Mouse (Mus musculus) adrenal gland, adult 18-20 months (tissue): ENCODE measurements around the gene Ttc39b. TPM values are rescaled to one million over a fixed set of nuclear protein-coding genes. Genes with fewer than 3 reads are reported as not detected.

Source experiments
- DNase-seq, 2 experiments: peaks; one replicate each; pipeline ENCODE4 v3.0.0; 2021 to 2022; ENCODE audit warnings: low spot score in 2 of 2
- total RNA-seq, 2 experiments: library from RNA; stranded (reverse); gene quantifications; 1 replicate in 1 of 2; 2 replicates in 1 of 2; pipeline ENCODE4 v1.2.3; 2021

Gene Ttc39b
- total RNA-seq, 2 experiments from 2014 or later = 16.4 to 18.3 TPM

DNA sequence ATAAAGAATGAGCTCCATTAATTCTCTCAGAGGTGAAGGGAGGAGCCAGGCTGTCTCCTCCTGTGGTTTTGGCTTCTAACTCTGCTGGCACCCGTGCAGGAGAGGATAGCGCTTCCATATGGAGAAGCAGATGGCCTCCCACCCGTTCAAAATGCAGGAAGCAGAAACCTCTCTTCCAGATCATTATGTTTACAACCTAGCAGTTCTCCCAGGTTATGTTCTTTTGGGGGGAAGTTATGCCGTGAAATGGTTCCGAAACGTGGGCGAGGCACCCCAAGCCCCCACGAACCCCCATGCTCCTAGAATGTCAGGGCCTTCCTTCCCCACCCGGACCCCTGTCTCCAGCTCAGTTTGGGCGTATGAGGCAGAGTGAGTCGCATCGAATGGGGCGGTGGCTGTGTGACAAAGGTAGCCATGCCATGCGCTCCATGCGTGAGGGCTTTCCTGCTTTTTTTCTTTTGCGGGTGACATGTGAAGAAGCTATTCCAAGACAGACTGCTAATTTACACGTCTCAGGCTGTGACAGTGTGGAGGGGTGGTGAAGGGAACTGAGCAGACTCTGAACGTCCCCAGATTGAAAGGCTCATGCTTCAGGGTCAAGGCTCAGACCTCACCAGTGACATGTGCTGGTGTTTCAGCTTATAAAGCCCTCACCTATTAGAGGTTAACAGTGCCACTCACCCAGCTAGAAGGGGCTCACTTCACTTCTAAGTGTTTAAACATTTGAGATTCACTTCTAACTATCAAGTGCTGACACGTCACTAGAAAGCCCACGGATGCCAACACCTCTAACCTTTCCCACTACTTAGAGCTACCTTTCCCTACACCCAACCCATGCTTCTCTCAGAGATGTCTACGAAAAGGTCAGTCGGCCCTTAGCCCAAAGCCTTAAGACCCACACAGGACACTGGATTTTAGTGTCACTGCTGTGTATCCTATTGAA lies 90.6 kb downstream of the Ttc39b start:
- DNase-seq = no peak

DNA sequence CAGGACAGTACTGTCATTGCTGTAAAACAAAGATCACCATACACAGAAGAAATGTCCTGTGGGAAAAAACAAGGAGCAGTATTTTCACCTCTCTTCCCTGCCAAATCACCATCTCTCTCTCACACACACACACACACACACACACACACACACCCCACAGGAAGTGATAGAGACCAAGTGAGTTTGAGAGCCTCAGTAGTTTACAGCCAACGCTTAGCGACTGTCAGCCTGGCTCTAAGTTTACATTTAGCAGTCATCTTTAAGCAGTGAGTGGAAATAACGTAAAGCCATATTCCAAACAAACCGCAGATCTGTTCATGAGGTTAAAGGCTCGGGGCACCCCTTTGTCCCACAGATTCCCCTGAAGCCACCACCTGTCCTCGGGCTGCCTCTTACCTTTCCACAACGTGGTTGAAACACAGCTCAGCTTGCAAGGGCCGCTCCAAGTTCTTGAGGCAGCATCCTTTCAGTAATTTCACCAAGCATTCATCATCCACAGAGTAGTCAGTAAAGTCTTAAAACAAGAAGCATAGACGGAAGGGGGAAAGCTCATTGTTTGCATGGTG lies 91.7 kb downstream of the Ttc39b start:
- DNase-seq = no peak

DNA sequence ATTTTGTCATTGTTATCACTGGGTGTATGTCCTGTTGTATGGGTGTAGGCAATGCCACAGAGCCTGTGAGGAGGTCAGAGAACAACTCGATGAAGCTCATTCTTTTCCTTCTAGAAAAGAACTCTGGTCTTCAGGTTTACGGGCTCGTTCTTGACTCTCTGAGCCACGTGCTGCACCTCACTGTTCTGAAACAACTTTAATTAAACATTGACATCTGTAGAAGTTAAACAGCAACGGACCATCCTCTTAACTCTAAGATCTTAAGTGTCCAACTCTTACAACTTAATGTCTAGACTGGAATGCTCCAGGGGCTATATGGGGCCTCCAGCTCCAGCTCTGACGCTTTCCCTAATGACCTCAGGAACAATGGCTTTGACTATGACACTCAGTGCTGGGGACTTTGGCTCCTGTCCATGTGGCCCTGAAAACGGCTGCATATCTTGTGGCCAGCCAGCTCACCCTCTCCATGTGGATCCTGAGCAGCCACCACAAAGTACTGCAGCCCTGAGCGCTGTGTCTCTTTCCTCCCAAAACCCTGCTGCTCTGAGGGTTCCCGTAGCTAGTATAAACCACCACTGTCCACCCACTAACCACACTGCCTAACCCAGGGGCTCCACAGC lies 95.3 kb downstream of the Ttc39b start:
- no peak for DNase-seq

DNA sequence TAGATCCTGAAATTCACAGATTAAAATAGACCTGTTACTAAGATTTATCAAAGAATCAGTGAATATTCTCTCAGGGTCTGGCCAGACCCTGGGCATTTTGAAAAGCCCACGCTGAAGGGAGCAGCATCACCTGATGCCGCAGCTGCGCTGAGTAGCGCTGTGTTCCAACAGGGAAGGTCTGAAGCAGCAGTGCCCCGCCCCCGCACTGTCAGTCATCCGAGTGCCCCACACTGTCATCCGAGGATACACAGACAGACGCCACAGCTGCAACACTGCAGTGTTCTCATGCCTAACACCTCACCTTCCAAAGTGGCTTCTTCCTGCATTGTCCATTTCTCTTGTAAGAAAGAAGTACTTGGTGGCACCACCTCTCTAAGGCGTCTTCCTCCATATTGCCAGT lies 96.0 kb downstream of the Ttc39b start:
- DNase-seq = no peak

DNA sequence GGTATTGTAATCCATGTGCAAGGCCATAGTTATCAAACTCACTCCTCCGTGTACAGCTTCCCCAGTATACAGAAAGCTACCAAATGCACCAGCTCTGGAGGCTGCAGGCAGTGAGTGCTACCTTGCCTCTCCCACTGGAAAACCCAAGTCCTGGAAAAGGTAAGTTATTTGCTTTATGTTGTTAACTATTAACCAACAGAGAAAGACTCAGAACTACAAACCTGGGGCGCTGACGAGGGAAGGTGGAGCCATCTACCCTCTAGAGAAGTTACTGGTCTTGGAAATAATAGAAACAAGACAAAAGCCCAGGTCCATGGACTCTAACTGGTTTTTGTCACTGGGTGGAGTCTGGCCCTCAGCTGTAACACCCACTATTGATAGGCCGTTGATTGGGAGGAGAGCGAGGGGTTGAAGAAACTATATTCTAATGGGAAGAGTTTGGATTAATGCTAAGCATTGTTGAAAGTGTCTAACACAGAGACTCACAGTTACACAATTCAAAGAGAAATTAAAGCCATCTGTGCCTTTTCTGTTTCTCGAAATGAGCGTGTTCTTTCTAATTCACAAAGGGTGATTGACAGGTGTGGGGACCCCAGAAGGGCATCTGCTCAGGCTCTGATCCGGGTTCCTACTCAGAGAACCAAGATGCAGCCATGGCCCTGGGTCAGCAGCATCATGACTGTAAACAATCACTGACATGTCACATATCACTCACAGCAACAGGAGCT lies 98.3 kb downstream of the Ttc39b start:
- no peak for DNase-seq

DNA sequence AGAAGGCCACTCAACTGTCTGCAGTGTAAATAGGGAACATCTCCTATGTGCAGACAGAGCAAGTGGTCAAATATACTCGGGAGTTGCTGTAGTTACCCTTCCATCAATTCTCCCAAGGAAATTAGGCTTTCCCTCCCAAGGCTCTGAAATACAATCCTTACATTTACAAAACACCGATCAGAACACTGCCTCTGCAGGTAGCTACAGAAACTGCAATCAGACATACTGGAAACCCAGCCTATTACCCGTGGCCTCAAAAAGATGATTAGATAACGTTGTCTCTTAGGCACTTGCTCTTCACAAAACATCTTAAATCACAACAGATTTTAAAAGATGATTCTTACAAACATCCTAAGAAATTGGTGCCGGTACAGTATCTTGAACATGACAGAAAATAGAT lies 99.8 kb downstream of the Ttc39b start:
- no peak for DNase-seq

DNA sequence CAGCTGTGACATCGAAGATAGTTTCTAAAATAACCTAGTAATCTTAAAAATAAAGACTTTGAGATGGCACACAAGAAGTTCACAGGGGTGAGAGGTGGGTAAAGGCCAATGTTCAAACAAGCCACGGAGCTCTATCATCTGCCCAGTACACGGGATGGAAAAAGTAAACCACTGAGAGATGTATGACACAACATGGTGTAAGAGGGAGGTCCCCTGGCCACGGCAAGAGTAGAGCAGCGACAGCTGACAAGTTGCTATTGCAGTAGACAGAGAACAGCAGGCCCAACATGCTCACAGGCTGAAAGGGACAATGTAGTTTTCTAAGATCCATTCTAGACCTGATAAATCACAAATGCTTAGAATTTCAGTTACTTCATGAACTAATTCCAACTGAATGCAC lies 100.9 kb downstream of the Ttc39b start:
- DNase-seq = no peak

DNA sequence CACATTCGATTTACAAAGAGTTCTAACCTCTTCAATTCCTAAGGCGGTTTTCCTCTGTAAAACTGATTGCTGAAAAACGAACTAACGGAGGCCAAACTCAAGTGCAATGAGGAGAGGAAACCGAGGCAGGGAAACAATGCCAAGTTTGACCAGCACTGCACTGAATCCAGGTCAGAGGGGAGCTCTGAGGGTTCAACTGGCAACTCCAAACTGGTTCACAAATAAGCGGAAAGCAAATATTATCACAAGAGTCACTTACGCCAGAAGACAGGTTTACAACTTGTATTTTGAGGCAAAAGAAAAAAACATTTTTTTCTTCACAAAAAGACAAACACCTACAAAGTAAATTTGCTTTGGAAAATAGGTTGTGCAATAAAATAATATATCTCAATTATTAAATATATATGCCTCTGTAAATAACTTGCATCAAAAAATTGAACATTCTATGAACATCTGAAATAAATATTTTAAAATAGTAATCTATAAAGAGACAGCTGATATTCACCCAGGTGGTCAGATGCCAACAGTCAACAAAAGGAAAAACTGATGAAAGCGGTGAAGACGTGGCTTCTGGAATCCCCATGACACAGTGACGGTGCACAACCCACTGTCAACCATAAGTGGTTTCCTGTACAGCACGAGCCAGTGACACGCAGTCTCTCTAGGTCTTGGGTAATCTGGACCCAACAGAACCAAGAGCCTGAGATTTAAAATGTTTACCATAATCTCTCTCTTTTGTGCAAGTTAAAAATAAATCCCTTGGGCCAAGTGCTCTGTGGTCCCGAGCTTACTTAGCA lies 103.1 kb downstream of the Ttc39b start:
- DNase-seq = no peak

DNA sequence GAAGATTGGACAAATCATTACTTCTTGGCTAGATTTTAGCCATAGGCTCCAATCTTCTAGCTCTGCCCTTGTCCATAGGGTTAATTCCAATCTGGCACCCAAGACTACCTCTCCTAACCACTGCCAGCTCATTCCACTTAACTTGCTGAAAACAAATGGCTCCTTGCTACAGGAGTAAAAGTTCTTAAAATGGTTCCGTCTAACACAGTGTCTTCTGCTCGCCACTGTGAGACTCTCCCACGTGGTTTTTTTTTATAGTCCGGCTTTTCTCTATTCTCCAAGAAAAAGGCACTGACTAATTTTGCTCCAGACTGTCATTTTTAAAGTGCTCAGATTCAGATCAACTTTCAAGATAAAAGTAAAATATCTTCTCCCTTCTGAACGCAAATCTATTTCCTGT lies 104.8 kb downstream of the Ttc39b start:
- no peak for DNase-seq

DNA sequence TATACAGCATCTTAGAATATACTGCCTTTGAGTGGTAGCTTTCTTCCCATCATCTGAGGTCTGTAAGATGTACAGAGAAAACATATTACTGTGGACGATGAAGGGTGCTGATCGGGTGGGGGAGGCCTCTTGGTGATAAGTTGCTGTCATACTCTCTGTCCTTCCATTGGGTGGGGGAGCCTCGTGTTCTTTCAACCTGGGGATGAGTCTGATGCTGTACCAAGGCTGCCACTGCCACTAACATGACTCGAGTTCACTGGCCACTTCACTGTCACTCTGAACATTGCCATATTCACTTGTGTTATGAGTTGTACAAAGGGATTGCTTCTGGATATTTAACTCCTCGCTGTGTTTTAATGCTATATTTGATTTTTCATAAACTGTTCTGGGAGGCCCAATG lies 106.9 kb downstream of the Ttc39b start:
- DNase-seq = no peak

DNA sequence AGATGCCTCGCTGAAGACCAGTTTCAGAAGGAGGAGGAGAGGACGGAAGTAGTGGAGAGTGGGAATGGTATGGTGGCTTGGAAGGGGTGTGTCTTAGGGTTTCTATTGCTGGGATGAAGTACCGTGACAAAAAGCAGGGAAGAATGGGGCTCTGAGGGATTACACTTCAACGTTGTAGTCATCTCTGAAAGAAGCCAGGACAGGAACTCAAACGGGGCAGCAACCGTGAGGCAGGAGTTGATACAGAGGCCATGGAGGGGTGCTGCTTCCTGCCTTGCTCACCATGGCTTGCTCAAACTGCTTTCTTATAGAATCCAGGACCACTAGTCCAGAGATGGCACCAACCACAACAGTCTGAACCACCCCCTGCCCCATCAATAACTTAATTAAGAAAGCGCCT lies 107.7 kb downstream of the Ttc39b start:
- no peak for DNase-seq

DNA sequence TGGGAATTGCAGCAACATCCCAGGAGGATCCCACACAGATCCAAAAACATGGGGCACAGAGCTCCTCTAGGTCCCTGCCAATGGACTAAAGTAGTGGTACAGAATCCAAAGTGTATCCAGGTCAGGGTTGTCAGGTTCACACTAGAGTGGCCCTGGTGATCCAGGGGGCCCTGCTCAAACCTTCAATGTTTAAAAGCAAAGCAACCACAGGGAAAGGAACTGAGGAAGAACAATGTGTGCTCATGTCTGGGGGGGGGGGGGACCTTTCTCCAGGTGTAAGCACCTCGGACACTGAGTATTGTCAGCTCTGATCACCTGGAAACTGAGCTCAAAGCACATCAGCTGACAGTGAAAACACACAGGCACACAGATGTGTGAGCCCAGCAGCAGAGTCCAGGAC lies 108.3 kb downstream of the Ttc39b start:
- no peak for DNase-seq

DNA sequence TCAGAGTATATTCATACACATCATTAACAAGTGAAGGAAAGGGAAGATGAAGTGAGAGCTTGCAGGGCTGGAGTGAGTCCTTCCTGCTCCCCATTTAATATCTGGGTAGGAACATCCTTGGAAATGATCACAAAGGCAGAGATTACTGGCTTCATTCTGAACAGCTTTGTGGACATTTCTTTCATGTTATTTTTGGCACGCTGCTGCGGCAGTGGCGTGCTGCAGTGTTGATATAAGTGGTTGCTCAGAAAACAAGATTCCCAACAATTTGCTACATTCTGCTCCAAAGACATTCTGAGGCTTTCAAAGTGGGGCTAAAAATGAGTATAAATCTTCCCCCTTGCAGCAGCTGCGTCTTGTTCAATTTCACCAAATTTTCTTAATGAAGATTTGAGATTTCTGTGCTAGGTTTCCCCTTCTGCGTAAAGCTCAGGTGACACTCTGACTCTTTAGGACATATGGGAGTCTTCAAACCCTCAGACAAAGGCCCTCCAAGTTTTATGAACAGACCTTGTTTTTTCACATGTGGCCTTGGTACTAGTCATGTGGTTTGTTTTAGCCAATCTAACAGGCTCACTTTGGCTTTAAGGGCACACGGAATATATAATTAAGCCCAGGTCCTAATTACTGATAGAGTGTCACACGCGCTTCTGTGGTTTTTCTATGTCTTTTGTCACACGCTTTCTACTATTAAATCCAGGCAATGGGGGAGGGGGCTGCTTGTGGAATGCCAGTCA lies 109.1 kb downstream of the Ttc39b start:
- DNase-seq = no peak

DNA sequence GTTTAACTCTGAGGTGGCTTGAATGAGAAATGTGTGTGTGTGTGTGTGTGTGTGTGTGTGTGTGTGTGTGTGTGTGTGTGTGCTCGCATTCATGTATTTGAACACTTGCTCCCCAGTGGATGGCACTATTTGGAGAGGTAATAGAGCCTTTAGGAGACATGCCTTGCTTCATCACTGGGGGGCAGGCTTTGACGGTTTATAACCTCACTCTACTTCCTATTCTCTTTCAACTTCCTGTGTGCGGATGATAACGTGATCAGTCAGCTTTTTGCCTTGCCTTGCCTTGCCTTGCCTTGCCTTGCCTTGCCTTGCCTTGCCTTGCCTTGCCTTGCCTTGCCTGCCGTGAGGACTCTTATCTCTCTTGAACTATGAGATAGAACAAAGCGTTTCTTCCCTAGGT lies 110.3 kb downstream of the Ttc39b start:
- DNase-seq = no peak

DNA sequence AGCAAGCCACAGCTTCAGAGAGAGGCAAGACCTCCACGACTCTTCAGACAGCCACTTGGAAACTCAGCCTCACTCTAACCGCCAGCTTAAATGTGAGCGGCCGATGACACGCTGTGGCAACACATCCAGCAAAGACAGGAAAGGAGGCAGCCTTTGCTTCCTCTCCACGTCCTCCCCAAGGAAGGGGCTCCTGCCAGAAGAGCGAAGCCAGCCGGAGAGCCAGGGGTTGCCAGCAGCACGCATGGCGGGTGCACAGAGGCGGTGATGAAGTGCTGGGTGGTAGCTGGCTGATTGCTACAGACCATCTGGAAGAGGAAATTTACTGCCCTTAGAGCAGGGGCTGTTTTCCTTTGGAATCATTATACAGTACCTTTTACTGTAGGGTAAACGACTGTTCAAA lies 112.3 kb downstream of the Ttc39b start:
- DNase-seq = no peak

DNA sequence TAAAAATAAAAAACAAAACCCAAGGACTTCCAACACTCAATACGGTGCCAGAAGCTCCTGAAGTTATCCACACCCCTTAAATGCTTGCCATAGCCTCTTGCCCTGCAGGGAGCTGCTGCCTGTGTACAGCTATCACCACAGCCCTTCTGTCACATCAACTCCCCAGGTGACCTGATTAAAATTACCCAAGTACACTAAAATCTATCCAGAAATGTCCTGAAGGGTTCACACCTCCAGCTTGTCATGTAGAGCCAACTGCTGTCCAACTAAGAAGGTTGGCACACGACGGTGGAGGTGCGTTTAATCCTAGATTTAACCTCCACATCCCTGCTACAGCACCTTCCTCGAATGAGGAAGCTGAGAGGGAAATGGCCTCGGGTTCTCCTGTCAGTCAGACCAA lies 113.6 kb downstream of the Ttc39b start:
- DNase-seq = no peak

DNA sequence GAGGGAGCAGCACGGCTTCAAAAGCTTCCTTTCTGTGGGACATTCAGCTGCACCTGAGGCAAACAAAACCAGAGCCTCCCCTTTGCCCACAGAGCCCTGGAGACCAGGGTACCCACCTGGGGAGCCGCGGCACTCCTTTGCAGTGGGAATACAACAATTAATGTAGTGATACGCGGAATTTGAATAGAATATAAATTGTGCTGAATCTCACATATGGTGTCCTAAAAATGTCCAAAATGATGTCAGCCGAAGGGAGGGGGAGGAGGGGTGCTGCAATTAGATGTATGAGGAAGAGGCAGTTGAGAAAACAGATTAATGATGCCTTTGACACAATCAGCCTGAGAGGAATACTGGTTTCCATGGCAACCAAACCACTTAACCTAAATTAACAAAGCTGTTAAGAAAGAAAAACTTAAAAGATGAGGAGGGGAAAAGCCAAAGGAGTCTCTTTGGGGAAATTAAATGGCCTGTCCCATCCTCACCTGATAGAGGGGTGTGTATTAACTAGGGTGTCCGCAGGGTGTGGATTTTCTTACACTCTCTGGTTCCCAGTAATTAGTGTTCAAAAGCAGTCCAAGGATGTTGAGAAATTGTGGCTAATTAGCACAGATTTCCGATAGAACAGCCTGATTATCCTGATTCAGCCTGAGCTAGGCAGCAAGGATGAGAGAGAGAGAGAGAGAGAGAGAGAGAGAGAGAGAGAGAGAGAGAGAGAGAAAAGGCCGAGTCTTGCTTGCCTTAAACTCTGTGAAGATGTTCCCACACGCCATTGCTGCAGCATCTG lies 117.1 kb downstream of the Ttc39b start:
- DNase-seq = no peak

DNA sequence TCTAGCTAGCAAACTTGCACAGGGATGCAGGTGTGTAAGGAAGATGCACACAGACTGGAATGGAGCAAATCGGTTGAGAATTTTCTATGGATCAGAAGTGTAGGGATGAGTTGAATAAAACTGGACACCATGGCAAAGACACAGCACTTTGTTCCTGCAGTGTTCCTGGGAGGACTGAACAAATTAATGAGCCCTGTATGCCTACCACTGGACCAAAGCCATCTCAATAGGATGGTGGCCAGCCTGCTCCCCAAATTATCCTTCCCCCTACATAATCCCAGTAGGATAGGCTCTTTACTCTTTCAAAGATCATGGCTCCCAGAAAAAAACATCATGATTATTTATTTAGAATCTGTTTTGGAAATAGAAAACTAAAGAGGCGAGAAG lies 117.6 kb downstream of the Ttc39b start:
- DNase-seq = no peak

DNA sequence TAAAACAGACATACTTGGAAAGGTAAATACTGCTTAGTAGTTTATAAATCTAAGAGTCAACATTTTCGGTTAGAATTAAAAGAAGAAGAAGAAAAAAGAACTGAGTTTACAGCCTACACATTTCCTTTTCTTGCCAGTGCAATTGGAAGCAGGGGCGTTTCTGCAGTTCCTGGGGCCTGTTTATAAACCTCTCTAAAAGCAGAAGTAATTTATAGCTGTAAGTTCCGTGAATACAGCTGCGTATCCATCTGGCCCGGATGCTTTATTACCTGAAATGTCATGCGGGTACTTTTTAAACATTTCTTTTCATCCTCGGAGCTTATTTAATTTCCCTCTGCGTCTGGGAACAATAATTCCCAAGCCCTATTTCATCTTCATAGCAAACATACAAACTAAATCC lies 124.7 kb downstream of the Ttc39b start:
- DNase-seq = no peak
